ENCODE assay signal across 8 mouse cellular contexts in genomic region chr14:105501792-105502632, GRCm38 (mm10).
DNase-seq lines count a peak whose midpoint lies in the region; ATAC-seq and TF ChIP-seq lines count a peak whose summit lies in the region.

No protein-coding gene starts in this region.

- 17% methylated on average over 21 of the region's 21 CpGs for WGBS in heart, embryonic 13.5 days
- 7% methylated on average over 21 of the region's 21 CpGs for WGBS in hindbrain, embryonic 16.5 days
- WGBS in liver, postnatal 0 days (ENCODE audit: insufficient replicate concordance), result 20% methylated on average over 21 of the region's 21 CpGs

- H3K9ac ChIP-seq in heart, embryonic 13.5 days, result no peak overlapping the region
- no peak overlapping the region for H3K9ac ChIP-seq in hindbrain, embryonic 16.5 days (ENCODE audit: low read depth, low read length)
- H3K9ac ChIP-seq in liver, postnatal 0 days (replicated peaks), result no peak overlapping the region

- no peaks in the 10 kb centered on the region for H3K9me3 ChIP-seq in heart, embryonic 13.5 days
- no peaks in the 10 kb centered on the region for H3K9me3 ChIP-seq in hindbrain, embryonic 16.5 days (ENCODE audit: control insufficient read depth, low read length)
- no peaks in the 10 kb centered on the region for H3K9me3 ChIP-seq in liver, postnatal 0 days (ENCODE audit: low read length)

- H3K4me3 ChIP-seq in heart, embryonic 13.5 days, result peak overlapping the region; percentile 13
- H3K4me3 ChIP-seq in hindbrain, embryonic 16.5 days (ENCODE audit: low read length), result no peak overlapping the region
- H3K4me3 ChIP-seq in liver, postnatal 0 days (ENCODE audit: low read depth, low read length), result no peak overlapping the region

- DNase-seq in heart, adult 8-10 months (ENCODE audit: low spot score), result no peak
- peak; percentile 29 to 42 for DNase-seq in cerebellum, postnatal 10 days
- no peak for DNase-seq in liver, postnatal 0 days
- DNase-seq in ovary, postnatal 14 days (ENCODE audit: low spot score), result no peak
- no peak for DNase-seq in left cerebral cortex, adult 9 months (ENCODE audit: low spot score in 2 of 2)
- DNase-seq in gastrocnemius, postnatal 10 days, result no peak

- no peak for TF ChIP-seq EP300 in liver, postnatal 0 days (IDR thresholded peaks at IDR 0.05; ENCODE audit: low read depth)

- ATAC-seq in heart, embryonic 13.5 days (ENCODE audit: extremely low read depth, insufficient number of reproducible peaks, low FRiP score, low TSS enrichment), result no peak
- ATAC-seq in hindbrain, embryonic 16.5 days, result peak; percentile 46
- ATAC-seq in liver, postnatal 0 days, result no peak

- H3K4me2 ChIP-seq in heart, embryonic 13.5 days, result peak overlapping the region; percentile 51
- peak overlapping the region; percentile 40 for H3K4me2 ChIP-seq in hindbrain, embryonic 16.5 days (ENCODE audit: low read length)
- H3K4me2 ChIP-seq in liver, postnatal 0 days (ENCODE audit: low read depth, low read length), result peak overlapping the region; percentile 26; the same call in 1 of the 2 replicates

- no peak overlapping the region for H3K27ac ChIP-seq in heart, embryonic 13.5 days (replicated peaks)
- H3K27ac ChIP-seq in hindbrain, embryonic 16.5 days (ENCODE audit: low read depth, low read length), result peak overlapping the region; percentile 21; the same call in 1 of the 2 replicates
- H3K27ac ChIP-seq in liver, postnatal 0 days (ENCODE audit: low read depth), result no peak overlapping the region

- H3K4me1 ChIP-seq in heart, embryonic 13.5 days, result peaks cover 41% of the 10 kb centered on the region
- H3K4me1 ChIP-seq in hindbrain, embryonic 16.5 days (ENCODE audit: control insufficient read depth, insufficient read depth, low read depth, low read length), result peaks cover 31% of the 10 kb centered on the region
- H3K4me1 ChIP-seq in liver, postnatal 0 days (ENCODE audit: insufficient read depth), result peaks cover 6% of the 10 kb centered on the region

- TF ChIP-seq CTCF in liver, postnatal 0 days (IDR thresholded peaks at IDR 0.05; ENCODE audit: low read depth), result no peak

- H3K36me3 ChIP-seq in heart, embryonic 13.5 days, result no peaks in the 10 kb centered on the region
- no peaks in the 10 kb centered on the region for H3K36me3 ChIP-seq in hindbrain, embryonic 16.5 days (ENCODE audit: control insufficient read depth, insufficient read depth, low read length)
- H3K36me3 ChIP-seq in liver, postnatal 0 days (replicated peaks; ENCODE audit: insufficient read depth, low read length), result no peaks in the 10 kb centered on the region

- H3K27me3 ChIP-seq in heart, embryonic 13.5 days (replicated peaks), result peaks cover 4% of the 10 kb centered on the region; the same call in 1 of the 2 replicates
- no peaks in the 10 kb centered on the region for H3K27me3 ChIP-seq in hindbrain, embryonic 16.5 days (replicated peaks; ENCODE audit: control insufficient read depth, insufficient read depth, low read length)
- H3K27me3 ChIP-seq in liver, postnatal 0 days (ENCODE audit: insufficient read depth, low read length), result no peaks in the 10 kb centered on the region

Comparison
In these comparisons a context has a peak if more than half of its experiments do, and no peak if none do; other contexts are left out.
1. DNase-seq: peak in cerebellum, postnatal 10 days (2 of 2); none in heart, adult 8-10 months (single experiment), liver, postnatal 0 days (single experiment), ovary, postnatal 14 days (single experiment), left cerebral cortex, adult 9 months (0 of 2) and gastrocnemius, postnatal 10 days (single experiment).
2. Peak in every context shown above with its lines, with median percentiles within 50 percentile points of each other: H3K4me2 ChIP-seq.